Mouse (Mus musculus) urinary bladder, adult 18-20 months (tissue): ENCODE measurements around the gene Selenov.
A peak's percentile ranks its signal among the peaks of the same experiment; 100 is the strongest.

Source experiments
- DNase-seq, 2 experiments: peaks; one replicate each; pipeline ENCODE4 v3.0.0; 2022; ENCODE audit warnings: low spot score in 2 of 2, mixed read lengths in 2 of 2

The Selenov gene

GRCm38 (mm10) chr7:28290638-28291590 lies at the start of gene Selenov:
TSS of gene Selenov (minus strand) at chr7:28291186.
- no peak for DNase-seq

DNA sequence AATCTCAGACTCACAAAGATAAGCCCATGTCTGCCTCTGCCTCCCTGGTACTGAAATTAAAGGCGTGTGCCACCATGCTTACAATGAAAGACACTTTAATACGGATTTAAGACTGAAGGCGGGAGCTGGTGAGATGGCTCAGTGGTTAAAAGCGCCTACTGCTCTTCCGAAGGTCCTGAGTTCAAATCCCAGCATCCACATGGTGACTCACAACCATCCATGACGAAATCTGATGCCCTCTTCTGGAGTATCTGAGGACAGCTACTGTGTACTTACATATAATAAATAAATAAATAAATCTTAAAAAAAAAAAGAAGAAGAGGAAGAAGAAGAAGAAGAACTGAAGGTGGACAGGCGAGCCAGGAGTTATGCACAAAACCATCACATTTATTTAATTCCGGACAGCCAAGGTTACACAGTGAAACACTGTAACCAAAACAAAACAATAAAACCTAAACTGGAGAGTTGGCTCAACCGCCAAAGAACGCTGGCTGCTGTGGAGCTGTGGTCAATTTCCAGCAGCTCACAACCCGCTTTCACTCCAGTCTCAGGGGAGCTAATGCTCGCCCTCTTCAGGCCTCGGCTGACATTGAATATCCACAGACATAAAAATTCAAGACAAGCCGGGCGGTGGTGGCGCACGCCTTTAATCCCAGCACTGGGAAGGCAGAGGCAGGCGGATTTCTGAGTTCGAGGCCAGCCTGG lies 48.4 kb upstream of the Selenov start:
- DNase-seq: peak; percentile 18 to 26

GRCm38 (mm10) chr7:28338108-28338998 lies 47.4 kb upstream of the Selenov start, which contains the start of gene Supt5:
TSS of gene Supt5 (minus strand) at chr7:28338746.
- peak; percentile 94 to 96 for DNase-seq

DNA sequence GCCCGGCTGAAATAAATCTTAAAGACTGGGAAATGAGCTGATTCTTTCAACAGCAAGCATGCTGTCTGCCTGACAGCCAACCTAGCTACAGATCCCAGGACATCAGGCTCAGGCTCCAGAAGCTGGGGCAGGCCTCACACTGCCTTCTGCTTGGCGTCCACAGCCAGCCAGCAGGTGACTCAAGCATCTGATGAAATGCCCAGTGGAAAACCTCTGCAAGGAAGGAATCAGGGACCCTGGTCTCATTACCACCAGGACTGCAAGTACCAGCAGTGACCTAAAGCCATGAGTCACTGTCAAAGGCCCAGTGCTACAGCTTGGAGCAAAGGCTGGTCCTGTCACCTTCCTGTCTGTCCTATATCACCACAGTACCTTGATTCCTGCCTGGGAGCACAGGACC lies 44.5 kb upstream of the Selenov start:
- no peak for DNase-seq

DNA sequence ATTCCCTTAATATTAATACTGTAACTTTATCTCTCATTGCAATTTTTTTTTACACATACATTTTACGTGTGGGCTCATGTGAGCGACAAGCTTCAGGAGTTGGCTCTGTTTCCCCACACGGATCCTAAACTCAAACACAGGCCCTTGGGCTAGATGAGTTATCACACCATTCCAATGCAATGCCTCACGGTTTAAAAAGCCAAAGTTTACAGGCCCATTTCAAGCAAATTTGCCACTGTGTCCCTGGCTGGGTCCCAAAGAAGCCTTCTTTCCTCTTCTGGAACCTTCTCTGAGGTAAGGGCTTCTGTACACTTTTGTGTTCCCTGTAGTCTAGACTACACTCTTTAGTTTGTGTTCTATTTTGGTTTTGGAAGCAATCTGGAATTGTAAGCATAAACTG lies 43.5 kb upstream of the Selenov start:
- DNase-seq: no peak

DNA sequence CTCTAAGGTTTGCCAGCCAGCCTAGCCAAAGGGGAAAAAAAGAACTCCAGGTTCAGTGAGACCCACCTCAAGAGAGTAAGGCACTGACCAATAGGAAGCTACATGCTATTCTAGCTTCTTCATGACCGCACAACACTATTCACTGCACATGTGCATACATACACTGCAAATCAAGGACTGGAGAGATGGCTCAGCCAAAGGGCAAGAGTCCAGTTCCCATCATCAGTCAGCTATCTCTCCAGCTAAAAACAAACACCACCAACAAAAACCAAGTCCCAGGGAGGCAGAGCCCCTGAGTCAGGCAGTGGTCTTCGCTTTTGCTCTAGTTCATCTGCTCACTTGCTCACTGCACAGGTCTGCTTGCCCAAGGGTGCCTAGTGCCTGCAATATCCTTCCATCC lies 37.3 kb upstream of the Selenov start:
- no peak for DNase-seq

DNA sequence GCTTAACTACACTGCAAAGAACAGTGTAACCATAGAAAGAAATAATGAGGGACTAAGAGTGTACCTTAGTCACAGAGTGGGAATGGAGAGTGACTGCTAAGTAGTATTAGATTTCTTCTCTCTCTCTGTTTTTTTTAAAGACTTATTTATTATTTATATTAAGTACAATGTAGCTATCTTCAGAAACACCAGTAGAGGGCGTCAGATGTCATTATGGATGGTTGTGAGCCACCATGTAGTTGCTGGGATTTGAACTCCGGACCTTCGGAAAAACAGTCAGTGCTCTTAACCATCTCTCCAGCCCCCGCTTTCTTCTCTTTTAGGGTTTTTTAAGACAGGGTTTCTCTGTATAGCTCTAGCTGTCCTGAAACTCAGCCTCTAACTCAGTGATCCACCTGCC lies 35.5 kb upstream of the Selenov start:
- DNase-seq: no peak

DNA sequence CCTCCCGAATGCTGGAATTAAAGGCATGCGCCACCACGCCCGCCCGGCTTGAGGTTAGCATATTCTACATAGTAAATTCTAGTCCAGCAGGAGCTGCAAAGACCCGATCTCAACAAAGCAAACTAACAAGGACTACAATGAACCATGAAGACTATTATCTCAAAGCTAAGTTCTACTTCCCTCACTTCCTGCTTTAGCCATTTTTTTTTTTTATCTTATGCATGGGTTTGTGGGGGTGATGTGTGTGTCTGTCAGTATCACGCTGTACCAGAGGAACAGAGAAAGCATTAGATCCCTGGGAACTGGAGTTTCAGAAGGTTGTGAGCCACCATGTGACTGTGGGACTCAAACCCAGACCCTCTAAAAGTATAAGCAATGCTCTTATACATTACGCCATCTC lies 34.3 kb upstream of the Selenov start:
- DNase-seq: no peak

- DNase-seq: no peak
Measured at GRCm38 (mm10) chr7:28321974-28322720, 31.2 kb upstream of the Selenov start.

- DNase-seq: no peak
Measured at GRCm38 (mm10) chr7:28318714-28319113, 27.7 kb upstream of the Selenov start.

DNA sequence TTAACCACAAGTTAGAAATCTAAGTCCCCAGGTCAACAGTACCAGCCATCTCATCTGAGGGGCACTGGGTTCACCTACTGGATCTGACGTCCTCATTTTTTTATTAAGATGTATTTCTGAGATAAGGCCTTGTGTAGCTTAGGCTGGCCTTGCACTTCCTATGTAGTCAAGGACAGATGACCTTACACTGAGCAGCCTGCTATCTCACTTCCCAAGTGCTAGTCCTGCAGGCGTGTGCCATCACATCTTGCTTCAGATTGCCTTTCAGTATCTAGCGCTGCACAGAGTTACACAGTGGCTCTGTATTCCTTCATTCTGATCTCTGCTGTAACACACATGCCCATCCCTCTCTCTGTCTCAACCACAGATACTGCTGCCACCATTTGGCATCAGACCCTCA lies 27.1 kb upstream of the Selenov start:
- no peak for DNase-seq

DNA sequence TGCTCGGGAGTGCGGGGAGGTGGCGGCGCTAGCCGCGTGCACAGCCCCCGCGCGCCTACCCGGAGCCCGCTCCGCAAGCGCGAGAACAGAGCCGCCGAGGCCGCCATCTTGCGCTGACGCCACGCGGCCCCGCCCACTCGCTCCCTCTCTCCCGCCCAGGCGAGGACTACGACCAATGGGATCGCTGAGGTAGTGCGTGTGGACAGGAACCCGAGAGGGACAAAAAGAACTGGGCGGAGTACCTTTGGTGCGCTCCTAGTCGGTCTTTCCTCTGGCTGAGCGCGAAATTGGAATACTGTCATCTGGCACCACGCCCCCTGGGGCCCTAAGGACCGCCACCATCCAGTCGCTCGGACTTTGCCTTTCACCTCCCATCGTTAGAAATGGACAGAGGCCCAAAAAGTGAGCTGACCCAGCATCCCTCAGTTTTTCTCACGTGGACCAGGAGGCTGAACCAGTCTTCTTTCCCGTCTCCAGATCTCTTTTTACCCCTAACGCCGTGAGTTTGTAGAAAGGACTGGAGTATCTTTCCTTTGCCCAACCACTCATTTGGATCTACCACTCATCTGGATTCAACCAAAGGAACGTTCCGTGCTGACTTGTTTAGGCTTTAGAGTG lies 21.0 kb upstream of the Selenov start, which contains the start of gene Timm50:
Gene Timm50, minus strand, starts transcription at position 147 of the 618 bp plus-strand sequence.
- peak; percentile 96 to 97 for DNase-seq

DNA sequence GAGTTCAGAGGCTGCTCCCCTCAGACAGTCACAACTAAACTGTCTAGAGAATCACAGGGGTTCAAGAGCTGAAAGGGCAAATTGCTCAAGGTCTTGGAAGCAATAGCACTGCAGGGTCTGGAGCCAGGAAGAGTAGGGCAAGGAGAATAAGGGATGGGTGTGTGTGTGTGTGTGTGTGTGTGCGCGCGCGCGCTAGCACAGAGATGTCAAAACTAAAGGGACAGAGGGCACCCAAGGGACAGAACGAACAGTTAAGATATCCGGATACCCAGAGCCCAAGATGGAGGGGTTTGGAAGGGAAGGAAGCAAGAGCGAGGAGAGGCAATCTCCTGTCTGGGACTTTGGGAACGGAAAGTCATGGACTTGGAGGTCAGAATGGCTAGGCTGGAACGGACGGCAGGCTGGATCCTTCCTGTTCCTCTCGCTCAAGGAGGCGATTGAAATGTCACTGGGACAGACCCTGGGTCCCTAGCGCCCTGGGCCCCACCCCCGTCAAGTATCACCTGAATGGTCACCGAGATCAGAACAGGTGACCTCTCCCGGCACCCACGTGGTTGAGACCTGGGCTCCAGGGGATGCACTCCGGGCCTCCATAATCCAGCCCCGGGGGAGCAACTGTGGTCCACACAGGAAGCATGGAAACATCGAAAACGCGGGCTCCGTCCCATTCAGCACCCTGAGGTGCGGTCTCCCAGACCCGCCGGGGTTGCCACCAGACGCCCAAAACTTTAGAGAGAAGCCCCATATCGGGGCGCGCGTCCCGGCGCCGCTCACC lies 20.4 kb upstream of the Selenov start:
- DNase-seq: peak in 1 of 2 experiments; percentile 7

GRCm38 (mm10) chr7:28309737-28310136 lies 18.8 kb upstream of the Selenov start:
- no peak for DNase-seq

GRCm38 (mm10) chr7:28306216-28306615 lies 15.2 kb upstream of the Selenov start:
- DNase-seq: no peak

DNA sequence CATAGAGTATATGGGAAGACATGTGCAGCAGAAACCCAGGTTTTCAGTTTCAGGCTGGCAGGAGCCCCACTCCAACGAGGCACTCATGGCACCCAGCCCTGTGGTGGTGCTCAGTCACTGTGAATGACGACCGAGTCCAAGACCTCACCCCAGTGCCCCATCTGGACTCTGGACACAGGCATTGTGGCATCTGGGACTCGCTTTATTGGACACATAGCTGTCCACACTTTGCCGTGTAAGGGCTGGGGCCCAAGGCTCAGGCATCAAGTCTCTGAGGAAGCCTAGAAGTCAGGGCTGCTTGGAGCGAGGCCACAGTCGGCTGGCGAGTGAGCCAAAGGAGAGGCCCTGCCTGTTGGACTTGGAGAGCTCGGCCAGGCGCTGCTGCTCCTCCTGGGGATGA lies 14.7 kb upstream of the Selenov start:
- DNase-seq: no peak

DNA sequence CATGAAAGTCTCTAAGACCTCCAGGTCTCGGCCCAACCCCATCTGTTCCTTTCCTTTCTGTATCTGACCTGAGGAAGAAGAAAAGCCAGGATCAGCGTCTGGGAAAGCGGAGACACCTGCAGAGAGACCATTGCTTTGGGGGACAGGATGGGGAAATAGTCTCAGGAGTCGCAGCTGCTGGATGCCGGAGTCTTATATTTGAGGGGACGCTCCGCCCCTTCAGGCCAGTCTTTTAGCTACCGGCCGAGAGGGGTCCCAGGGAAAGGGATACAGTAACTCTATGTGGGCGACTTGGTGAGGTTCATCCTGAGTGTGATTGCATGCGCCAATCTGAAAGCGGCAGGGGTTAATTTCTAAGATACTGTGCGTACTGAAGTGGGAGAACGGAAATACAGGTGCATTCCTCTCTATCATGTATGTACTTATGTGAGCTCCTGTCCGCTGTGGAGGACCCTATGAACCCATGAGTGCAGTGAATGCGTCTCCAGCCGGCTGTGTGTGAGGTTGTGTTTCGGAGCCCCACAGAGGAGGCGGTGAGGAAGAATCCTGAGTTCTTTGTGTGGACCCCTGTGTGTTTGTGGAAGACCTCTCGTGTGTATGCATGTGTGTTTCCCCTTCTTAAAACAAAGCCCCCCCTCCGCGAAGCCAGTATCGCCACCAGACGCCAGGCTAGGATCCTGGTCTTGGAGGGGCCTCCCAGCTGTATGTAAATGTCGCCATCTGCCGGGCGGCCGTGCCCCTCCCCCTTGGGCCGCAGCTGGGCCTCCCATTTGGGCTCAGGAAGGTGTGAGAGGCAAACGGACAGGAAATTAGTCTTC lies 10.8 kb upstream of the Selenov start, which contains the start of gene Dll3:
Gene Dll3, minus strand, starts transcription at position 623 of the 818 bp plus-strand sequence.
- DNase-seq: no peak

DNA sequence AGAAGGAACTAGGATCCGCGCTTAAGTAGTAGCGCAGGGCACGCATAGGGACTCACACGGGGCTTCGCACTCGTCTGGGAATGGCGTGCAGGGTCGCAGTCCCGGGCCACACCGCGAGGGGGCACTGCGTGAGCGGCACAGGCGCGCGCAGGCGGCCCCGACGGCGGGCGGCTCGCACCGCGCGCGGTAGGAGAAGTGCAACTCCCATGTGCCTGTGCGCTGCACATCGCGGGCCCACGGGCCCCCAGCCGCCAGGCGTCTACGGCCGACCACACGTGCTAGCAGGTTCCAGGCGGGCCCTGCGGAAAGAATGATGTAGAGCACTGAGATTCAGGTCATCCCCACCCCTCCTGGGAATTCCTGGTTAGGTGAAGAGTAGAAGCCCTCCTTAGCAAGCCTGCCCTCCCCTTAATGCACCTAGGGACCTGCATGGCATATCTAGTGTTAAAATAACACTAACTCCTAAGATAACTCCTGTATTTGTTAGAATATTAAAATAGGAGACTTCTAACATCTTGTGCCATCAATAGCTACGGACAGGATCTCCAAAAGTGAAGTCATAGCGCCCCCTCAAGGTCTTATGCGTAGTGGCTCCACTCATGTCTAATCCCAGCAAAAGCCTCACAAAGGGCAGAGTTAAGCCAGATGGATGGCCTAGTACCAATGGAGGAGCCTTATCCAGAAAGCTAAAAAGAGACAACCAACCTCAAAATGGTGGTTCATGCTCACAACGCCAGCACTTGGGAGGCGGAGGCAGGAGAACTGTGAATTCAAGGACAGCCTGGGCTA lies 8.0 kb upstream of the Selenov start:
- DNase-seq: no peak
